Mouse (Mus musculus): ENCODE measurements around the gene Ccdc191. TPM values are rescaled to one million over a fixed set of nuclear protein-coding genes. Genes with fewer than 3 reads are reported as not detected.

The Ccdc191 gene
- total and polyA plus RNA-seq, 3 experiments, result 9.3 to 45.7 (median 11.3) TPM

- Histone ChIP-seq H3K27me3 (replicated peaks) (no peaks in the 10 kb centered on the region), H3K4me3 (replicated peaks in 1 of 3; ENCODE audit: low read depth in 2 of 3, low read length in 2 of 3, poor library complexity in 1 of 3) (no peak overlapping the region), H3K9me3 (replicated peaks; ENCODE audit: low read length) (no peaks in the 10 kb centered on the region), H3K36me3 (replicated peaks in 1 of 2; ENCODE audit: control insufficient read depth in 1 of 2, insufficient read depth in 1 of 2, low read length in 1 of 2) (peaks cover 17 to 66% of the 10 kb centered on the region in 2 experiments), H3K27ac (ENCODE audit: insufficient read depth, low read depth) (no peak overlapping the region), H3K9ac (ENCODE audit: insufficient read depth, low read depth) (no peak overlapping the region), H3K4me2 (ENCODE audit: insufficient read depth, low read depth, poor library complexity, severe bottlenecking) (no peak overlapping the region), H3K4me1 (ENCODE audit: control insufficient read depth in 1 of 2, insufficient read depth in 2 of 2) (peaks cover 8 to 28% of the 10 kb centered on the region in 2 experiments), H3K79me2 (replicated peaks; ENCODE audit: control insufficient read depth, extremely low read depth, insufficient read depth, poor library complexity, severe bottlenecking) (no peaks in the 10 kb centered on the region)
- TF ChIP-seq UBTF (IDR thresholded peaks at IDR 0.05; ENCODE audit: low read depth, low read length) (no peak), KAT2A (IDR thresholded peaks at IDR 0.05; ENCODE audit: insufficient replicate concordance, low read length) (no peak), SIN3A (IDR thresholded peaks at IDR 0.05; ENCODE audit: low read length) (no peak), NRF1 (IDR thresholded peaks at IDR 0.05; ENCODE audit: low read depth, low read length) (no peak), BHLHE40 (IDR thresholded peaks at IDR 0.05; ENCODE audit: low read depth, low read length) (no peak)
- DNase-seq (ENCODE audit: extremely low read depth), result no peak
- dilution Hi-C loops (cut with MboI; ENCODE audit: extremely low pct_ligation_motif_present, extremely low pct_unique_long_range_greater_than_20kb, low sequenced_read_pairs), result no loop called here
- in situ Hi-C loops (cut with MboI; ENCODE audit: low pct_ligation_motif_present, low pct_unique_long_range_greater_than_20kb, low sequenced_read_pairs), result no loop called here
These were observed 65.3 kb downstream of the Ccdc191 start for GRCm38 (mm10) chr16:43954913-43955312.

GRCm38 (mm10) chr16:43958038-43958437 lies 68.4 kb downstream of the Ccdc191 start:
- H3K9me3 ChIP-seq (replicated peaks; ENCODE audit: low read length), result no peaks in the 10 kb centered on the region
- H3K4me1 ChIP-seq (ENCODE audit: control insufficient read depth in 1 of 2, insufficient read depth in 2 of 2), result peaks cover 0 to 16% of the 10 kb centered on the region in 2 experiments; a peak in 2 of 4 replicates
- dilution Hi-C loops (cut with MboI; ENCODE audit: extremely low pct_ligation_motif_present, extremely low pct_unique_long_range_greater_than_20kb, low sequenced_read_pairs), result no loop called here

GRCm38 (mm10) chr16:43963291-43963690 lies 73.7 kb downstream of the Ccdc191 start:
- H3K4me2 ChIP-seq (ENCODE audit: insufficient read depth, low read depth, poor library complexity, severe bottlenecking), result no peak overlapping the region
- H3K9me3 ChIP-seq (replicated peaks; ENCODE audit: low read length), result no peaks in the 10 kb centered on the region
- H3K36me3 ChIP-seq (replicated peaks in 1 of 2; ENCODE audit: control insufficient read depth in 1 of 2, insufficient read depth in 1 of 2, low read length in 1 of 2), result peaks cover 18 to 70% of the 10 kb centered on the region in 2 experiments
- H3K27ac ChIP-seq (ENCODE audit: insufficient read depth, low read depth), result no peak overlapping the region
- in situ Hi-C loops (cut with MboI; ENCODE audit: low pct_ligation_motif_present, low pct_unique_long_range_greater_than_20kb, low sequenced_read_pairs) (no loop called here), dilution Hi-C loops (cut with MboI; ENCODE audit: extremely low pct_ligation_motif_present, extremely low pct_unique_long_range_greater_than_20kb, low sequenced_read_pairs) (no loop called here)
- H3K79me2 ChIP-seq (replicated peaks; ENCODE audit: control insufficient read depth, extremely low read depth, insufficient read depth, poor library complexity, severe bottlenecking), result no peaks in the 10 kb centered on the region
- H3K27me3 ChIP-seq (replicated peaks), result no peaks in the 10 kb centered on the region
- H3K4me3 ChIP-seq (replicated peaks in 1 of 3; ENCODE audit: low read depth in 2 of 3, low read length in 2 of 3, poor library complexity in 1 of 3), result no peak overlapping the region
- TF ChIP-seq TCF12 (IDR thresholded peaks at IDR 0.05; ENCODE audit: low read depth, low read length) (no peak), CHD2 (IDR thresholded peaks at IDR 0.05; ENCODE audit: low read length) (no peak), UBTF (IDR thresholded peaks at IDR 0.05; ENCODE audit: low read depth, low read length) (no peak), POLR2AphosphoS2 (IDR thresholded peaks at IDR 0.05; ENCODE audit: low read depth, low read length) (no peak), SIN3A (IDR thresholded peaks at IDR 0.05; ENCODE audit: low read length) (no peak), JUN (IDR thresholded peaks at IDR 0.05; ENCODE audit: insufficient read depth, low read depth, low read length) (no peak), ELF1 (IDR thresholded peaks at IDR 0.05; ENCODE audit: low read depth, low read length) (no peak), BHLHE40 (IDR thresholded peaks at IDR 0.05; ENCODE audit: low read depth, low read length) (no peak), ZNF384 (IDR thresholded peaks at IDR 0.05; ENCODE audit: low read depth, low read length) (no peak), KAT2A (IDR thresholded peaks at IDR 0.05; ENCODE audit: insufficient replicate concordance, low read length) (no peak), HCFC1 (IDR thresholded peaks at IDR 0.05; ENCODE audit: low read depth, low read length) (no peak), MEF2A (IDR thresholded peaks at IDR 0.05; ENCODE audit: borderline replicate concordance, low read depth, low read length) (no peak), MAX (IDR thresholded peaks at IDR 0.05; ENCODE audit: low read length) (no peak), MYC (IDR thresholded peaks at IDR 0.05; ENCODE audit: low read depth, low read length) (no peak)
- no peak overlapping the region for H3K9ac ChIP-seq (ENCODE audit: insufficient read depth, low read depth)
- DNase-seq (ENCODE audit: extremely low read depth), result no peak
- H3K4me1 ChIP-seq (ENCODE audit: control insufficient read depth in 1 of 2, insufficient read depth in 2 of 2), result peaks cover 0 to 22% of the 10 kb centered on the region in 2 experiments; a peak in 2 of 4 replicates

More at GRCm38 (mm10) chr16:43958038-43958437, 68.4 kb downstream of the Ccdc191 start:
- no peak for TF ChIP-seq USF2 (conservative IDR thresholded peaks at IDR 0.05; ENCODE audit: low read depth, low read length)
- TF ChIP-seq JUN (IDR thresholded peaks at IDR 0.05; ENCODE audit: insufficient read depth, low read depth, low read length), result no peak
- TF ChIP-seq MAFK (IDR thresholded peaks at IDR 0.05; ENCODE audit: insufficient replicate concordance, low read length), result no peak
- TF ChIP-seq NELFE (IDR thresholded peaks at IDR 0.05; ENCODE audit: low read depth, low read length), result no peak
- TF ChIP-seq ETS1 (conservative IDR thresholded peaks at IDR 0.05; ENCODE audit: low read depth, low read length), result no peak
- no peak for TF ChIP-seq USF1 (IDR thresholded peaks at IDR 0.05; ENCODE audit: low read depth, low read length)
- TF ChIP-seq UBTF (IDR thresholded peaks at IDR 0.05; ENCODE audit: low read depth, low read length), result no peak
- Histone ChIP-seq H3K27me3 (replicated peaks) (no peaks in the 10 kb centered on the region), H3K9ac (ENCODE audit: insufficient read depth, low read depth) (no peak overlapping the region), H3K4me2 (ENCODE audit: insufficient read depth, low read depth, poor library complexity, severe bottlenecking) (no peak overlapping the region), H3K36me3 (replicated peaks in 1 of 2; ENCODE audit: control insufficient read depth in 1 of 2, insufficient read depth in 1 of 2, low read length in 1 of 2) (peaks cover 27 to 79% of the 10 kb centered on the region in 2 experiments), H3K79me2 (replicated peaks; ENCODE audit: control insufficient read depth, extremely low read depth, insufficient read depth, poor library complexity, severe bottlenecking) (no peaks in the 10 kb centered on the region), H3K27ac (ENCODE audit: insufficient read depth, low read depth) (no peak overlapping the region), H3K4me3 (replicated peaks in 1 of 3; ENCODE audit: low read depth in 2 of 3, low read length in 2 of 3, poor library complexity in 1 of 3) (no peak overlapping the region)
- in situ Hi-C loops (cut with MboI; ENCODE audit: low pct_ligation_motif_present, low pct_unique_long_range_greater_than_20kb, low sequenced_read_pairs), result no loop called here
- DNase-seq (ENCODE audit: extremely low read depth), result no peak

Data from CH12.LX (cell line).